Mouse (Mus musculus) limb, embryonic 14.5 days (tissue): ENCODE measurements around the gene Dab2ip. TPM values are rescaled to one million over a fixed set of nuclear protein-coding genes. Genes with fewer than 3 reads are reported as not detected.

Experiments used
- ATAC-seq: fragments of 200-750 bp; cut with Nextera tagmentation; 2 replicates; pipeline ENCODE4 v1.8.0; 2017; ENCODE audit warnings: low read depth, moderate number of reproducible peaks, moderate TSS enrichment; ENCODE audit not compliant: low FRiP score
- DNase-seq: peaks from one replicate; pipeline ENCODE4 v3.0.0-alpha.2; 2015; ENCODE audit warnings: low spot score
- H3K27ac ChIP-seq: fragments of 300-500 bp; sonication (generic); replicated peaks from 2 replicates; pipeline ENCODE4 v1.5.1; 2014; ENCODE audit warnings: low read depth, mild to moderate bottlenecking, low read length, moderate library complexity, mixed read lengths
- H3K27me3 ChIP-seq: fragments of 300-500 bp; sonication (generic); 2 replicates; pipeline ENCODE4 v1.6.1; 2014; ENCODE audit warnings: low read length, mixed read lengths; ENCODE audit not compliant: control insufficient read depth, insufficient read depth
- H3K36me3 ChIP-seq: fragments of 300-500 bp; sonication (generic); 2 replicates; pipeline ENCODE4 v1.6.1; 2014; ENCODE audit warnings: mild to moderate bottlenecking, low read length, moderate library complexity, mixed read lengths; ENCODE audit not compliant: control insufficient read depth, insufficient read depth
- H3K4me1 ChIP-seq: fragments of 300-500 bp; sonication (generic); 2 replicates; pipeline ENCODE4 v1.6.1; 2014; ENCODE audit warnings: antibody characterized with exemption, low read length, mixed read lengths; ENCODE audit not compliant: control insufficient read depth, insufficient read depth
- H3K4me2 ChIP-seq: fragments of 300-500 bp; sonication (generic); replicated peaks from 2 replicates; pipeline ENCODE4 v1.6.1; 2014; ENCODE audit warnings: low read depth, mild to moderate bottlenecking, low read length, moderate library complexity; ENCODE audit not compliant: severe bottlenecking
- H3K4me3 ChIP-seq: fragments of 300-500 bp; sonication (generic); replicated peaks from 2 replicates; pipeline ENCODE4 v1.5.1; 2014; ENCODE audit warnings: low read length
- H3K9ac ChIP-seq: fragments of 300-500 bp; sonication (generic); 2 replicates; pipeline ENCODE4 v1.6.1; 2014; ENCODE audit warnings: mild to moderate bottlenecking, low read depth, low read length, moderate library complexity; ENCODE audit not compliant: severe bottlenecking
- H3K9me3 ChIP-seq: fragments of 300-500 bp; sonication (generic); 2 replicates; pipeline ENCODE4 v1.6.1; 2016; ENCODE audit warnings: low read length; ENCODE audit not compliant: control insufficient read depth
- POLR2A ChIP-seq: fragments of 200-500 bp; IDR thresholded peaks from 2 replicates; pipeline ENCODE4 v1.8.0; 2012; ENCODE audit warnings: inconsistent platforms, mild to moderate bottlenecking, moderate library complexity, borderline replicate concordance; ENCODE audit not compliant: insufficient read depth, insufficient read length; ENCODE audit errors: extremely low read depth
- WGBS: fragments of 180-500 bp; shearing (Covaris S2); extraction: QIAGEN DNeasy Blood & Tissue Kit; methylation state at CpG from one replicate; pipeline ENCODE4 v1.1.7; 2014; 5-methylcytosine and 5-hydroxymethylcytosine counted together
- polyA plus RNA-seq, 2 experiments: library from polyadenylated mRNA; depleted of rRNA in 1 of 2; stranded (reverse) in 1 of 2; unstranded in 1 of 2; fragments of >200 nt; fragmentation: Nextera tagmentation in 1 of 2; extraction: Ambion mirVana in 1 of 2; gene quantifications; 2 replicates each; pipeline versions ENCODE4 v1.2.1 to v1.2.3; 2012 to 2014

Gene Dab2ip
- polyA plus RNA-seq (2012; rRNA removed) = 69.8 and 89.3 TPM in 2 replicates
- polyA plus RNA-seq (2014; fragmentation: Nextera tagmentation; extraction: Ambion mirVana) = 62.2 and 69.8 TPM in 2 replicates

DNA sequence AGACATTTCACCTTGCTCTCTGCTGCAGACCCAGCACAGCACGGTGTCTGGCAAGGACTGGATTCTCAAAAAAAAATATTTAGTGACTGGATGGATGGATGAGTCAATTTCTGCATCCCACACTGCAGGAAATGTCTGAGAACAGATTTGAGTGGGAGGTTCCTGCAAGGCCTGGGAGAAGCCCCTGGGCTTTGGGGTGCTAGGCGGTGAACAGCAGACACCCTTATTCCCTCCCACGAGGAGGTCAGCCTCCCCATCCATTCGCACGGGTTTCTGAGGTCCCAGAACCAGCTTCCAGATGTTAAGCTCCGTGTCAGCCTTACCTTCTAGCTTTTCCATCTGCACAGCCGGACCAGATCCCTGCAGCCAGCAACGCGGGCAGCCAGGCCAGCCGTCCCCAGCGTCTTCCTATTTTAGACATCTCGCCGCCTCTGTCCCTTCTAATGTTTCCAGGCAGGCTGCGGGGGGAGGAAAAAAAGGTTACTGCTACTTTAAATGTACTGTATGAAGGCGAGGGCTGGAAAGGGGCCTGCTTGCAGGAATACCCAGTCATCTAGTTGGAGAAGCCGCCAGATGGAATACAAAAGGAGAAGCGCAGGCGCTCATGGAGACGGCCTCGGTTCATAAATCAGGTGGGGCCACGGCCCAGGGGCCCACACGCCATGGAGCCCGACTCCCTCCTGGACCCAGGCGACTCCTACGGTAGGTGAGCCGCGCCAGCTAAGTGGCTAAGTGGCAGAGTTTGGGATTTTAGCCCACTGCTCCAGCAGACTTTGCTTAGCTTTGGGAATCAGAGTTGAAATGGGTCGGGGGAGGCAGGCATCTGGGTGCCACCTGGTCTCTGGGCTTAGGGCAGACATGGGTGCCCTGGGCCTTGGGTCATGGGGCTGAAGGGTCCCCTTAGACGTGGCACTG, at the start of gene Dab2ip:
TSS of gene Dab2ip (plus strand) at position 356 of the 915 bp plus-strand sequence.
- DNase-seq = peak; percentile 49
- no peaks in the 10 kb centered on the region for H3K36me3 ChIP-seq
- peak within 1 kb of the TSS; percentile 55 for H3K9ac ChIP-seq
- no peak; the same call in 1 of the 2 replicates for ATAC-seq
- 19% methylated on average over 27 of the region's 29 CpGs for WGBS
- no peaks in the 10 kb centered on the region for H3K9me3 ChIP-seq
- TF ChIP-seq POLR2A = no peak
- H3K4me1 ChIP-seq = peaks cover 33% of the 10 kb centered on the region
- peak within 1 kb of the TSS; percentile 29 for H3K4me3 ChIP-seq
- H3K27me3 ChIP-seq = no peaks in the 10 kb centered on the region
- peak within 1 kb of the TSS; percentile 51 for H3K4me2 ChIP-seq
- H3K27ac ChIP-seq = peak within 1 kb of the TSS; percentile 84

DNA sequence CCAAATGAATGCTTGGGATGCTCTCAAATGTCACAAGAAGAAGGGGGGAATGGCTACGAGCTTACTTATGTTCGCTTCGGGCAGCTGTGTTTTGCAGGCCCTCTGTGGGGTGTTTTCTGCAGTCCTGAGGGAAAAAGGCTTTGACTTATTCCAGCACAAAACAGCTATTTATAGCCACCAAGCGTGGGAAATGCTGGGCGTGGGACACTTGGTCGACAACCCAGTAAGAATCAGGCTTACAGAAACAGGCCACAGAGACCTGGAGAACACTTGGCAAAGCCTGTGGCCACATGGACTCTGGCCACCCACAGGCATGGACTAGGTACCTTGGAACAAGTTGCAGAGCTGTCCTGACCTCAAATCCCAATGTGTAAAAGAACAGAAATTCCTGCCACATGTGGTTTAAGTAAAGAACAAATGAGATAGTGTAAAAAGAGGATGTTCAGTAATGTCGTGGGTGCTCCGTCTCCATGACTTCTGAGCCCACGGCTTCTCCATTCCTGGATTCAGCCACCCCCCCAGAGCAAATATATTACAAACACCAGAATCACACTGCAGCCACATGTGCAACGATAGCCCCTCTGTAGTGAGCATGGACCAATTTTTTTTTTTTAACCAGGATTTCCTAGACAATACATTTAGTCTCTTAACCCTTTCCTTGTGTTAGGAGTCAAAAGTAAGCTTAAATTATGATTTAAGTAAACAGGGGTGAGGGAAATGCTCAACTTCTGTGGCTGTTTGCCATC, 49.3 kb upstream of the Dab2ip start:
- peak; percentile 55 for ATAC-seq
- WGBS = 14% methylated on average over 10 of the region's 10 CpGs

DNA sequence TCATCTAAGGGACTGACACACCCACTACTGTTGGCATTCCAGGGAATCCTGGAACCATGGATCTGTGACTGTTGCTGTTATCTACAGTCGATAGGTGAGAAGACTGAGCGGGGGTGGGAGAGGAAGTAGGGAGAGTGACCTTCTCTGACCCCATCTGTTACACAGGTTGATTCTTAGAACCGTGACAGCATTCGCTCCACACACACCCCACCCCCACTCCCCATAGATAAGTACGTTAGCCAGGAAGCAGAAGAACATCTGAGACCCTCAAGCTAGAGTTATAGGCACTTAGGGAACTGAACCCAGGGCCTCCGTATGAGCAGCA, 48.8 kb upstream of the Dab2ip start:
- WGBS = 25% methylated on average over 6 of the region's 6 CpGs
- no peaks in the 10 kb centered on the region for H3K27me3 ChIP-seq
- peaks cover 61% of the 10 kb centered on the region for H3K4me1 ChIP-seq
- H3K27ac ChIP-seq = no peak overlapping the region; the same call in 1 of the 2 replicates
- H3K4me3 ChIP-seq = no peak overlapping the region
- H3K9me3 ChIP-seq = no peaks in the 10 kb centered on the region
- H3K9ac ChIP-seq = no peak overlapping the region
- no peak overlapping the region for H3K4me2 ChIP-seq
- H3K36me3 ChIP-seq = no peaks in the 10 kb centered on the region
- no peak for ATAC-seq
- TF ChIP-seq POLR2A = no peak
- no peak for DNase-seq

More for the DNA sequence above, 49.3 kb upstream of the Dab2ip start:
- peak; percentile 80 for DNase-seq
- H3K27ac ChIP-seq = peak overlapping the region; percentile 45; the same call in 1 of the 2 replicates
- H3K4me1 ChIP-seq = peaks cover 61% of the 10 kb centered on the region
- no peak overlapping the region for H3K9ac ChIP-seq
- H3K36me3 ChIP-seq = no peaks in the 10 kb centered on the region
- no peaks in the 10 kb centered on the region for H3K27me3 ChIP-seq
- no peak for TF ChIP-seq POLR2A
- H3K4me3 ChIP-seq = no peak overlapping the region
- no peak overlapping the region for H3K4me2 ChIP-seq
- no peaks in the 10 kb centered on the region for H3K9me3 ChIP-seq

DNA sequence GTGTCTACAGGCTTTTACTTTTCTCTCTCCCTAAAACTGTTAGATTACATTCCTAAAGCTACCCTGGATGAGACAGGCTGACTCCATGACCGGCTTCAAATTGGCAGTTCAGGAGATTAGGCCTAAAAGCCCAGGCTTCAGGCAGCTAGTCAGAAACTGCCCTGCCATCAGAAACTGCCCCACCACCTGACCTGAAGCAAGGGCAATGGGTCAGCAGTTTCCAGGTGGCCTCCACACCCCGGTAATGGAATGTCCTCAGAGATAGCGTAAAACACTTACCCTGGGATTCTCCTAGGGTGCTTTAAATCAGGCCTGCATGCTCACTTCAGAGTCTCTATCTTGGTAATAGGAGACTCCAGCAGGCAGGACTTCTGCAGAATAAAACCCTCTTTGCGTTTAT, 48.2 kb upstream of the Dab2ip start:
- H3K4me1 ChIP-seq = peaks cover 61% of the 10 kb centered on the region
- WGBS = 46% methylated on average over 4 of the region's 4 CpGs
- no peak overlapping the region for H3K4me2 ChIP-seq
- H3K9me3 ChIP-seq = no peaks in the 10 kb centered on the region
- H3K4me3 ChIP-seq = no peak overlapping the region
- no peaks in the 10 kb centered on the region for H3K27me3 ChIP-seq
- no peak for TF ChIP-seq POLR2A
- H3K27ac ChIP-seq = 0 out of 2 replicates have a peak overlapping the region, but pooled peaks have one; percentile 19
- no peak for ATAC-seq
- H3K9ac ChIP-seq = no peak overlapping the region
- no peaks in the 10 kb centered on the region for H3K36me3 ChIP-seq
- no peak for DNase-seq

DNA sequence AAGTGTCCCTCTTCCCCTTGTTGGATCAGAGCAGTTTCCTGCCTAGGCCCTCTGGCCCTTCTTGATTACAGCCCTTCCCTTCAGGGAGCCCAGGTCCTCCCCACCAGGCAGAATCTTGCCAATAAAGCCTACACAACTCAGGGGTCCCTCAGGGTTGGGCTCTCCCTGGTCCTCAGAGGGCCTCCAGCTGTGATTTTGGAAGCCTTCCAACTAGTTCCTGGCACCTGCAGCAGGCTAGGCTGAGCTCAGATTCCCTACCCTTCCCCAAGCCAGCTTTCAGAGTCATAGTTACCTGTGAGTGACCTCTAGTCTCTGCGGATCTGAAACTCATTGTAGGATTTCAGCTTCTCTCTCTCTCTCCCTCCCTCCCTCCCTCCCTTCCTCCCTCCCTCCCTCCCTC, 47.1 kb upstream of the Dab2ip start:
- H3K9me3 ChIP-seq = no peaks in the 10 kb centered on the region
- DNase-seq = no peak

More for the DNA sequence above, 47.1 kb upstream of the Dab2ip start:
- Histone ChIP-seq H3K4me3 (no peak overlapping the region), H3K36me3 (no peaks in the 10 kb centered on the region), H3K27me3 (no peaks in the 10 kb centered on the region), H3K4me1 (peaks cover 63% of the 10 kb centered on the region), H3K4me2 (no peak overlapping the region), H3K27ac (0 out of 2 replicates have a peak overlapping the region, but pooled peaks have one; percentile 58), H3K9ac (no peak overlapping the region)
- ATAC-seq = no peak
- no peak for TF ChIP-seq POLR2A
- 36% methylated on average over 1 of the region's 1 CpGs for WGBS
